Mouse (Mus musculus): Measurements from ENCODE around the gene Actn4.
"Not testable (repeated sequence)": the region's sequence is repeated elsewhere in the genome, so short reads cannot be mapped to it uniquely, and the experiment has no call there.

DNA sequence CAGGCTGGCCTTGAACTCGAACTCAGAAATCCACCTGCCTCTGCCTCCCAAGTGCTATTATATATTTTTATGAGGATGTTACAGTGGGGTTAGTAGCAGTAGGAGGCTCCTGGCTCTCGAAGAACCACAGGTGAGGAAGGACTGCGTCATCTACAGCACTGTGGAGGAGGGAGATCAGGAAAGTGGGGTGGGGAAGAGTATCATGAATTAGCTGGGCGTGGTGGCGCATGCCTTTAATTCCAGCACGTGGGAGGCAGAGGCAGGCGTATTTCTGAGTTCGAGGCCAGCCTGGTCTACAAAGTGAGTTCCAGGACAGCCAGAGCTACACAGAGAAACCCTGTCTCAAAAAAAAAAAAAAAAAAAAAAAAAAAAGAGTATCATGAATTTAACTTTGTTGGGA, 6.0 kb upstream of the Actn4 start:
- TF ChIP-seq POLR2A (IDR thresholded peaks at IDR 0.05; ENCODE audit: borderline replicate concordance, extremely low read depth, insufficient read depth, insufficient read length, poor library complexity, severe bottlenecking); CTCF (IDR thresholded peaks at IDR 0.05; ENCODE audit: borderline replicate concordance, extremely low read depth, insufficient read depth, insufficient read length): not testable (repeated sequence)
